Mouse (Mus musculus) left cerebral cortex, postnatal 14 days (tissue): Measurements from ENCODE around the gene Chrna7. TPM values are rescaled to one million over a fixed set of nuclear protein-coding genes. Genes with fewer than 3 reads are reported as not detected.

ENCODE experiments used
- DNase-seq, 2 experiments: peaks; one replicate each; pipeline ENCODE4 v3.0.0; 2021 to 2022; ENCODE audit warnings: low spot score in 2 of 2, mixed read lengths in 1 of 2
- intact Hi-C: fragments of 180-260 bp; cut with DNase I; formaldehyde crosslinking; loops from one replicate; pipeline ENCODE4 v1.15.1; 2025
- long read RNA-seq, 2 experiments: library from polyadenylated mRNA; stranded (forward); transcript quantifications; one replicate each; pipeline ENCODE4 v2.0.0; 2021
- total RNA-seq, 2 experiments: library from RNA; stranded (reverse); gene quantifications; 2 replicates each; pipeline ENCODE4 v1.2.3; 2021

The Chrna7 gene
- total RNA-seq, result 10 to 100 TPM; 27.0 to 27.3 TPM
- long read RNA-seq, experiment 1, partial matches to known transcripts, result 2 of 16 reads
- long read RNA-seq, experiment 1, other reads (novel, unspliced or antisense), result 12 of 16 reads
- long read RNA-seq, experiment 2, transcript Chrna7-201 (10 exons, 2,078 nt), result major isoform, 5 of 16 reads
- long read RNA-seq, experiment 2, partial matches to known transcripts, result 4 of 16 reads
- long read RNA-seq, experiment 2, other reads (novel, unspliced or antisense), result 7 of 16 reads

DNA sequence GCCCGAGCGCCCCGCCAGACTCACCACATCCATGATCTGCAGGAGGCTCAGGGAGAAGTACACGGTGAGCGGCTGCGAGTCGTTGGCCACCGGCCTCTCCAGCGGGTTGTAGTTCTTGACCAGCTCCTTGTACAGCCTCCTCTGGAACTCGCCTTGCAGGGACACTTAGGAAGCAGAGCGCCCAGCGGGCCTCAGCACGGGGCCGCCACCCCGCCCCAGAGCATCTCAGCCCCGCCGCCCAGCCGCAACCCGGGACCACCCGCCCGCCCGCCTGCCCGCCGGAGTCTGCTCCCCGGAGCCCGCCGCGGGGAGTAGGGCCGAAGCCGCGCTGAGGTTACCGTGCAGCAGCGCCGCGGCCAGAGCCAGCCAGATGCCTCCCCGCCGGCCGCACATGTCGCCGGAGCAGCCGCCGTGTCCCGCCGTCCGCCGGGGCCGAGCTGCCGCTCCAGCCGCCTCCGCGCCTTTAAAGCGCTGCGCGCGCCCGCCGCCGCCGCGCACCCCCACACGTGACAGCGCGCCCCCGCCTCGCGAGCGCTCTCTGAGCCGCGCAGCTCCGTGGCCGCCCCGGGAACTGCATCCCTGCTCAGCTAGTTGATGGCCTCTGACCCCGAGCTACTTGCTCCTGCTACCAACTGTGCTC is at the start of gene Chrna7:
Chrna7 (minus strand) TSS at position 486 of the 640 bp plus-strand sequence.
- intact Hi-C loops, result loop anchor here (5.0 kb wide), 1 partner anchor 230 kb away; the partner anchor contains the start of gene Otud7a
- peak; percentile 78 to 85 for DNase-seq

DNA sequence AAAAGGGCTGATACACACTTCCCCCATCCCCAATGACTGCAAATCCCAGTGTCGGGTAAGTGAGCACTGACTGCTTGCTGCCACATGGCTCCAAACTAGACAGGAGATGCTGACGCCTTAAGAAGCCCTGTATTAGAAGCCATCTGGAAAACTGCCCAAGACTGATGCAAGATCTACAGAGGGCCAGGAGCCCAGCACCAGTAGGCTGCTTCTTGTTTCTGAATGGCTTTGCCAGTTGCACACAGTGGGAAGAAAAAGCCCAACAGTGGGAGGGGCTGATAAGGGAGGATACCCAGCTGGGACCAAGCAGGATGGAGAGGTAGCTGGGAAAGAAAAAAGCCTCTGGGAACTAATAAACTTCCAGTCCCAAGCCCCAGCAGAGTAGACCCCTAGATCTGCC is 37.0 kb upstream of the Chrna7 start:
- intact Hi-C loops, result no loop called here
- DNase-seq, result no peak

DNA sequence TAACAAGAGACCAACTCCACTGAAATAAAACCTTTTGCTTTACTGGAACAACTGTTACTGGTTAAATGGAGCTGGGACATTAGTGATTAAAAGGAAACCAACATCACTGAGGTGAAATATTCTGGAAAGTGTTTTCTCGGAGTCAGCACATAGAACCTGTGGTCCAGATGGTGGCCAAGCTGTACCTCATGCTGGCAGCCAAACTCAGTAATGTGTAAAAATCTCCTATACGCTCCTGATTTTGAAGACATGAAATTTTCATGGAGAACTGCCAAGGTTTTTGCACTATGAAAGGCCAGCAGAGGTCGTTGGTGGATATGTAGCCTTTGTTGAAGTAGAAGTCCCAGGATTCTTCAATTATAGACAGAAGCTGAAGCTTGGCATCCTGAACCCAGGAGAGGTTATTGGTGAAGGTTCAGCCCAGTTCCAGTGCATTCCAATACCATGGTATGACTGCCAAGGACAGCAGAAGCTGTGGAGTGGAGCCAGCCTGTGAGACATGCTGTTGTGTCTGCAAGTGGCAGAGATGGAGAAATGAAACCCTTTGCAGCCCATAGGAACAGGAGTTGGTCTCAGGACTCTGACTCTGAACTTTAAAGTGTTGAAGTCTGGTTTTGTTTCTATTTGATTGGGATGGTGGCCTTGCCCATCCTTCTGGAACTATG is 25.6 kb upstream of the Chrna7 start:
- intact Hi-C loops, result no loop called here
- no peak for DNase-seq

DNA sequence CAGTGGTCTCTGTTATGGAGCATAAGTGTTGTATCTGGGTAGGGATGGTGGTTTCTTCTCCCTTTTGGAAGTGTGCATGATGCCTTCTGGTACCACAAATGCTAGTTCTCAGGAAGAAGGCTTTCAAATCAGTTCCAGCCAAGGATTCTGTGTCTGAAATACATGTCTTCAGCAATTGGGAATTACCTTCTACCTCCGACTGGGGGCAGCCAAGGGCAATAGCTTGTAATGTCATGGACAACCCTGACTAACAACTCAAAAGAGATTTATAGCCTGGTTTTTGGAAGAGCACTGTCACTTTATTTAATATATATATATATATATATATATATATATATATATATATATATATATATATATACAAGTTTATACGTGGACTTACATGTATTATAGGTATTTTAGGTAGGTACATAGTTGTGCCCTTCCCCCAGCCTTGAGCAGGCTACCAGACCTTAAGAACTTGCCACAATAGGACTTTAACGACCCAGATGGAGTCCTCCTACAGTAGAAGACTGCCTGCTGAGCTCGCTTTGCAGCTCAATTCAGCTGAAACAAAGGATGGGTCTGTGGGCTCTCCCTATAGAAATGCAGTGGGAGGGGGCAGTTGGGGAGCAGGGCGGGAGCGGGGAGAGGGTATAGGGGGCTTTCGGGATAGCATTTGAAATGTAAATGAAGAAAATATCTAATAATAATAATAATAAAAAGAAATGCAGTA is 12.9 kb upstream of the Chrna7 start:
- intact Hi-C loops, result no loop called here
- DNase-seq, result no peak

DNA sequence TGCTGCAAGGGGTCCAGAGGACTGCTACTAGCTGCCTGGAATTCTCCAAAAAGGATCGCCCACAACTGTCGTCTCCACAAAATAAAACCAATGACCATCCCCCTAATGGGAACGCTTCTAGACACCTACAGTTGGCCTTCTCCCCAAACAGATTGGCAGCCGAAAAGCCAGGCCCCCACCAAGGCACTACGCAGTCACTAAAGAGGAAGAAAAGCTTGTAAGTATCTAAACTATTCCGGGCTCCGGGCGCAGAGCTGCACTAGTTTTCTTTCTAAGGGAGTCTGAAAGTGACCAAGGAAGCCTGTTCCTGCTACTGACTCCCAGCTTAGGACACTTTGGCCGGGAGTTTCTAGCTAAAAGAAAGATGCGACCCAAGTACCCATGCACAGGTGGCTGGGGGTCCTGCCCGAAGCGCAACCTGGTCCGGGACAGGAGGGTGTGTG is 707 bp downstream of the Chrna7 start:
- peak in 1 of 2 experiments; percentile 11 for DNase-seq
- intact Hi-C loops, result loop anchor here (5.0 kb wide), 1 partner anchor 231 kb away; the partner anchor contains the start of gene Otud7a

DNA sequence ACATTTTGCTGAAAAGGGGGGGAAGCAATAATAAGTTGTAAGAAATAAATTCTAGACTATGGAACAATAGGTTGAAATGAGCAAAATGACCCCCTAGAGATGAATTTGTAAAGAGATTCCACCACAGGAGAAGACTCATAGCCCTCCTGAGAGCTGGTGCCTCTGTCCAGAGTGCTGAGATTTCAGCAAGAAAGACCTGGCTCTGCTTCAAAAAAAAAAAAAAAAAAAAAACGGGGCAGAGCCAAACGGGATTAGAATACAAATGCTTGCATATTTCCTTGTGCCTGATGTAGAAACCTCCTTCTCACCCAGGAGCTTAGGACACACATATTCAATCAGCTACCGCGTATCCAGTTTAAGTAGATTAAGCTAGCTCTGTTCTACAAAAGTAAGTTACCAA is 2.9 kb downstream of the Chrna7 start:
- intact Hi-C loops, result no loop called here
- DNase-seq, result no peak

DNA sequence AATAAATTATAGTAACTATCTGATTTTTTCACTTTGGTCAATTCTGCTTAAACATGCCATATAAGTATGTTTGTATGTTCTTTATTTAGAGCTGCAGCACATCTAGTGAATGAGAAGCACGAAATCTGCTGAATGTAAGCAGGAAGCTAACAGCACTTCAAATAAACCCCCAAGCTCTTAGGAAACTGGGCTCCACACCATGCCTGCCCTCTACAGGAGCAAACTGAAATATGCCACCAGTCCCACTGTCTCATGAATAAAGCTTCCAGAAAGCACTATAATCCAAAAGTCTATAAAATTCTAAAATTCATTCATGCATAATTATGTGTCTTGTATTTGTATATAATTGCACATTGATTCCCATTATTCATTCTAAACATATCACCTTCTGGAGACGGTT is 5.2 kb downstream of the Chrna7 start:
- peak; percentile 27 to 43 for DNase-seq
- intact Hi-C loops, result loop anchor here (2.0 kb wide), 1 partner anchor 282 kb away; no protein-coding TSS in a partner anchor

DNA sequence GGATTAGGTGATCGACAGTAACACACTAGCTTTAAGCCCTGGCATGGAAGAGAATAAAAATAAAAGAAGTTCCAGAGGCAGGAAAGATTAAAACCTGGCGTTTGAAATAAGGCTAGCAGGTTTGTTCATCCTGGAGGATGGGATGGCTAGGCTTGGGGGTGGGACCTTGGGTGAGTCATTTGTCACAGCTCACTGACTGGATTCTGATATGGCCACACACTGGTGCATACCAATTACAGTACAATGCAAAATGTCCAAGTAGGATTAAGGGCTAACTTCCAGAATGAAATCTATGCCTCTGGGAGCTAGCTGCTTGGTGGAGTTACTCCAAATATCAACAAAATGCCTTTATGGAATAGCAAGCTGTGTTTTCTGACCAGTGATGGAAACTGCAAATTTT is 16.8 kb downstream of the Chrna7 start:
- DNase-seq, result no peak

DNA sequence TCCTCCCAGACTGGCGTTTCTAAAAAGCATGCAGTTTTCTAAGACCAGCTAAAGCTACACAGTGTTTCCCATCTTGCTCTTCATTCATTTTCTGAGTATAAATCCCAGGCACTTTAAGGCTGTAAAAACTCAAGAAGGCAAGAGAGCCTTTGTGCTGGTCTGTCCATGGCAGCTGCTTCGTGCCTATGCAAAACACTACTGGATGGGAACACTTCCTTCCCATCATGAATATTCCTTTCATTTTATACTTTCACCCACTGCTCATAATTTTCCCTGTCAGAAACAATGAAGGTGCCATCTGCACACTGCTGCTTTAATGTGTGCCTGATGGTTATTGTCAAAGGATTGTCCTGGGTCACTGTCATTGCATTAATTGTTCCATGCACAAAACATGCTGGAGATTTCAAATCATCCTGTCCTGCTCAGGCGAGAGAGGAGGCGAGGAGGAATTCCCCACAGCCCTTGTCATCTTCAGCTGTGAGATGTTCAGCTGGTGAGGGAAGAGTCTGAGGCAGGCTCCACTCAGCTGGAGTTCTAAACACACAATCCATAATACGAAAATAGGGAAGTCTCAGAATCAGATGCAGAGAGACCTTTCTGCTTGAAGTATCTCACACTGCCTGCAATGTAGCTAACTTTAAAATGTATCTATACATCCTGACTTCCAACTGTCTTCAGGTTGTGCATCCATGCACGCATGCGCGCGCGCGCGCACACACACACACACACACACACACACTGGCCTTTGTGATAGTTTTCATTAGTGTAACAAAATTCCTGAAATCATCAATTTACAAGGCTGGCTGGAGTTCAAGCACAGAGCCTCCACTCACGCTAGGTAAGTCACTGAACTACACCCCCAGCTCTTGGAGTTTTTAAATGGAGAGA is 22.5 kb downstream of the Chrna7 start:
- intact Hi-C loops, result no loop called here
- no peak for DNase-seq

More for the DNA sequence above, 16.8 kb downstream of the Chrna7 start:
- intact Hi-C loops, result no loop called here

DNA sequence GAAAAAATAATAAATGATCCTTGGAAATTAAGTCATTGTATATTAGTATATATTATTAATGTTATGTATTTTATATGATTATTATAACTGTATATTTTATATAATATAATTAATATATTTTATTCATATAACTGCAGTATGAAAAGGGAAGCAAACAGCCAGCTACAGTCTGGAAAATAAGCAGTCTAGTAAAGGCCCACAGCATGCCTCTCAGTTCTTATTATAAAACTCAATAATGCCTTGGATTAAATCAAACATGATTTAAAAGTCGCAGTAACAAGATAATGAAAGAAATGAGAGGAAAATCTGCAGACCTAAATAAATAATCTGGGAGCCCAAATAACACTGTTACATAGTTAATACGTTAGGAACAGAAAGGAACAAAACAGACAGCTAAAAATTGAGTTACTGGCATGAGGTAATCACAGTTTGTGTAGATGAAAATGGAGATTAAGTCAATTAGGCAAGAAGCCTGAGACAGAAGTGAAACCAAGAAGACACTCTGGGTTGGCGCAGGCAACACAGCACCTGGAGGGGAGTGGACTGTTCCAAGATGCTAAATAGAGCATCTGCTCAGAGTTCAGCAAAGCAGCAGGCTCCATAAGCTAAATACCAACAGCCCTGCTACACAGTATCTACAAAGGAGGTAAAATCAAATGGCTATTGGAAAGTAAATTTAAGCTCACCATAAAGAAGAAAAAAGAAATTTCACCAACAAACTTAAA is 42.1 kb downstream of the Chrna7 start:
- DNase-seq, result peak in 1 of 2 experiments; percentile 5
- intact Hi-C loops, result no loop called here

DNA sequence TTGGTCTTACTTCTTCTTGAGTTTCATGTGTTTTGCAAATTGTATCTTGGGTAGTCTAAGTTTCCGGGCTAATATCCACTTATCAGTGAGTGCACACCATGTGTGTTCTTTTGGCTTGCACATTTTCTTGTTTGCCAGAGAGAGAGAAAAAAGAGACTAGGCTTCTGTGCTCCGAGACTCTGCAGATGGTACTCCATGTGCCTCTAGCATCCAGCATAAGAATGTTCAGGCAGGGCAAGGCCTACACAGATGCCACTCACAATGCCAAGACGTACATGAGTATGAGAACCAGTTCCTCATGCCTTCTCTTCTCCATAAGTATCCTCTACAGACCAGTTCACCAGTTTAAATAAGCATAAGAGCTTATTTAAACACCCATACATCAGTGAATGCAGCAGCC is 47.8 kb downstream of the Chrna7 start:
- no peak for DNase-seq
- intact Hi-C loops, result no loop called here

DNA sequence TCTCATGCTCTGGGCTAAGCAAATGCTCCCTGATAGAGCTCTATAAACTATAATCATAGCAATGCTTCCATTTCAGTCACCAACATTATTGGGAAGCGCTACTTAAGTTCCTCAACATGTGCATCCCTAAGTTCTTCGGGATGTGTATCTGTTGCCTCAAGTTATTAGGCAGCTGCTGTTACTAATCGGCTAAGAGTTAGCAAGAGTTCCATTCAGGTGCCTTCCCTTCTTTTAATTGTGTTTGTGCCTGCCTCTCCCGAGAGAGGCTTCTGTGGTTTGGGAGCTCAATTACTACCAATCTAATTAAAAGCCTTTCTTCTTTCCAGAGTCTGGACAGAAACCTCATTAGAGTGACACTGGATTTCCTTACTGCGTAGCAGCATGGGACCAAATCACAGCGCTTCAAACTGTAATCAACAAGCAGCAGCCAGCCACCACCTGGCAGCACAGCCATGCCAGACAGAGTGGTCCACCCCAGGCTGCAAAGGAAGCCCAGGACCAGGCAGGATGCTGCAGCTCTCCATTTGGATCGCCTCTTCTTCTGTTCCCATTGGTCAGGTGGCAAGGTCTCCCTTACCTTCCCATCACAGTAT is 50.0 kb downstream of the Chrna7 start:
- DNase-seq, result no peak
- intact Hi-C loops, result no loop called here

DNA sequence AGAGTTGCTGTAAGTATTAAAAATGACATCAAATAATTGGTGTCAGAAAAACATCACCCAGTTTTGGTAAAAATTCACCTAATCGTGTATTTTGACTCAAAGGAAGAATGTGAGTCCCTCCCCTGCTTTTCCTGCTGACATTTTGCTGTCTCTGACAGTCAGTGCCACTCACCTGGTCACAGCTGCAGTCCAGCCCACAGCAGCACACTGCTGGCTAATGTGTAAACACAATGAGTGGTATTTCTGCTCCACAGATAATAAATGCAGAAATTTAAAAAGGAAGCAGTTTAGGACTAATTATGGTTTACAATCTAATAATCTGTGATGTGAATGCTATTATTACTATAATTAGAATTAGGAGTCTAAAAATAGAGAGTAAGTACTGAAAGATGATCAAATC is 59.1 kb downstream of the Chrna7 start:
- no peak for DNase-seq
- intact Hi-C loops, result no loop called here

DNA sequence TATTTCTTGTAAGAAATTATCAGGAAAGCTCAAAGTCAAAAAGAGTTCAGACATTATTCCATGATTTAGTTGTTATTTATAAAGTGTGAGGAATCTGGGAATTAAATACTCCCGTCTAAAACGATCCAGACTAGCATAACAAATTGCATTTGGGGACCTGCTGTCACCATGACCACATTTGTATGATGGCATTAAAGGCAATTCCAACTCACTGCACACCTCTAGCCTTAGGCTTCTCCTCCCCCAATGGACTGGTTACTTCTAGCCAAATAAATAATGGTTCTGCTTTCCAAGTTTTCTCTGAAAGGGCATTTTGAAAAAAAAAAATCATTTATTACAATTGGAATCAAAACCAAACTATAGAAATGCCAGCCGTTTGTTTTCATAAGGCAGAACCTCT is 63.6 kb downstream of the Chrna7 start:
- intact Hi-C loops, result no loop called here
- no peak for DNase-seq

DNA sequence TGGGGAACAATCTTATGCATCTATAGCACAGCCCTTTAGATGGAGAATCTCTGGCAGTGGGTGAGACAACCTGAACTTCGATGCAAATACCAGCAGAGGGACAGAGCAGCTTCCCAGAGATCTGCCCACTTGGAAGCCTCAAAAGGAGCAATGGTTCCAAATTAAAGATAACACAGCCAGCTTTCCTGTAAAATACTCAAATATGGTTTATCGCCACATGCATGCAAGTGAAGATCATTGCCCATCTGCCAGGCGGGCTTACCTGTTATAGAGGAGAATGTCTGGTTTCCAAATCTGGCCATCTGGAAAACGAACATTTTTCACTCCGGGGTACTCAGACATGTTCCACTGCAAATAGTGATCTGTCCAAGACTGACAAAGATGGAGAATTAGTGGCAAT is 64.0 kb downstream of the Chrna7 start:
- intact Hi-C loops, result no loop called here
- DNase-seq, result no peak

DNA sequence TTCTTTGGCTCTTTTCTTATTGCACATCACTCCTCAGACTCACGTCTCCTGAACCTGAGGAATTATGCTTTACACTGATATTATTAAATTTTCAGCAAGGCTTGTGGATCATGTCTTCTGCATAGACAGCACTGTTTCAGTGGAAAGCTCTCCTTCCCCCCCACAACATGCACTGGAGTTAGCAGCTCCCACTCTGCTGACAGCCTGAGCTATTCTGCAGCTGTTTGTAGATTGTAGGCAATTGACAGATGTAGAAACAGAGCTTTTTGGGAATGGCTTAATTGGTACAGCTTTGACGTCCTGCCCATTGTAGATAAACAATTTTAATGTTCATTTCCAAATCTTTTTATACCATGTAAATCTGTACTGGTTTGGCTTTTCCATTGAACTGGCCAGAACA is 89.8 kb downstream of the Chrna7 start:
- DNase-seq, result peak; percentile 8 to 19
- intact Hi-C loops, result no loop called here

DNA sequence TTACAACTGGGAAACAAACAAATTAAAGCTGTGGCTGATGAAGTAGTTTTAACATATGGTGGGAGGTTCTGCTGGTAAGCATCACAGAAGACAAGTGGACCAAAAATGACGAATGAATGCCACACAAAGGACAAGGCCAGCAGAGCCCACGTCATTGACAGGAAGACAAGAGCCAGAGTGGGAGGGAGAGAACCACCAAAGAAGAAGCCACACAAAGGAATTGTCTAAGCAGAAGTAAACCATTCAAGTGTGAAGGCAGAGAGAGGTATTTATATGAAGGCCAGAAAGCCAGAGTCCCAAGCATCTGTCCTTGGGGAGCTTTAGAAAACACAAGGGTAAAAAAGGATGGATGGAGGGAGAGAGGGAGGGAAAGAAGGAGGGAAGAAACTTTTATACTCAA is 98.7 kb downstream of the Chrna7 start:
- intact Hi-C loops, result no loop called here
- no peak for DNase-seq

DNA sequence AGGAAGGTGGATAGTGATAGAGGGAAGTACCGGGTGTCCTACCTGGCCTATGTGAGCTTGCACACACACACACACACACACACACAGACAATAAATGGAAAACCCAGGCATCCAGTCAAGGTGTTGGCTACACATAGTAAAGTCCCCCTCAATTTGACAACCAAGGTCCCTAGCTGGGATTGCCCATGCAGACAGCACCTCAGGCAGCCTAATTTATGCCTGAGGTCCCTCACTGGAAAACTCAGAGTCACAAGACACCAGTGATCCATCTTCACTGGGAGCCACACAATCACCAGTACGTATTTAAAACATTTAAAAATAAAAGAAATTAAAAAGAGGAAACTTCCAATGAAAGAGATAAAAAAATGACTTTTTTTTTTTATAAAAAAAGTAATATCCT is 99.1 kb downstream of the Chrna7 start:
- DNase-seq, result no peak
- intact Hi-C loops, result no loop called here
